Mouse (Mus musculus): ENCODE data around the gene Pus1.

- no peak for TF ChIP-seq CTCF (IDR thresholded peaks at IDR 0.05; ENCODE audit: low read depth)
- TF ChIP-seq EP300 (optimal IDR thresholded peaks at IDR 0.05): no peak
These were observed 40.8 kb downstream of the Pus1 start for GRCm38 (mm10) chr5:110739496-110740275.
